Mouse (Mus musculus) hindbrain, embryonic 14.5 days (tissue): ENCODE data around the gene Rims1. TPM values are rescaled to one million over a fixed set of nuclear protein-coding genes. Genes with fewer than 3 reads are reported as not detected.

Experiments
- ATAC-seq: fragments of 200-750 bp; cut with Nextera tagmentation; 2 replicates; pipeline ENCODE4 v1.8.0; 2017; ENCODE audit warnings: moderate number of reproducible peaks, mild to moderate bottlenecking, moderate TSS enrichment, moderate library complexity; ENCODE audit not compliant: low FRiP score
- DNase-seq: peaks from one replicate; pipeline ENCODE4 v3.0.0-alpha.2; 2015; ENCODE audit warnings: low spot score
- H3K27ac ChIP-seq: fragments of 300-500 bp; sonication (generic); 2 replicates; pipeline ENCODE4 v1.5.1; 2014; ENCODE audit warnings: mild to moderate bottlenecking, moderate library complexity
- H3K27me3 ChIP-seq: fragments of 300-500 bp; sonication (generic); 2 replicates; pipeline ENCODE4 v1.6.1; 2014; ENCODE audit warnings: mild to moderate bottlenecking, low read length, mixed read lengths; ENCODE audit not compliant: control insufficient read depth, insufficient read depth
- H3K36me3 ChIP-seq: fragments of 300-500 bp; sonication (generic); replicated peaks from 2 replicates; pipeline ENCODE4 v1.6.1; 2014; ENCODE audit not compliant: control insufficient read depth, insufficient read depth
- H3K4me1 ChIP-seq: fragments of 300-500 bp; sonication (generic); replicated peaks from 2 replicates; pipeline ENCODE4 v1.6.1; 2014; ENCODE audit warnings: antibody characterized with exemption, low read length, mixed read lengths; ENCODE audit not compliant: control insufficient read depth, insufficient read depth
- H3K4me2 ChIP-seq: fragments of 300-500 bp; sonication (generic); replicated peaks from 2 replicates; pipeline ENCODE4 v1.6.1; 2014; ENCODE audit warnings: mild to moderate bottlenecking, moderate library complexity
- H3K4me3 ChIP-seq: fragments of 300-500 bp; sonication (generic); replicated peaks from 2 replicates; pipeline ENCODE4 v1.5.1; 2014; ENCODE audit warnings: mild to moderate bottlenecking, low read length
- H3K9ac ChIP-seq: fragments of 300-500 bp; sonication (generic); 2 replicates; pipeline ENCODE4 v1.6.1; 2014
- H3K9me3 ChIP-seq: fragments of 300-500 bp; sonication (generic); 2 replicates; pipeline ENCODE4 v1.6.1; 2016; ENCODE audit warnings: low read length; ENCODE audit not compliant: control insufficient read depth
- WGBS: fragments of 180-500 bp; shearing (Covaris S2); extraction: QIAGEN DNeasy Blood & Tissue Kit; methylation state at CpG from one replicate; pipeline ENCODE4 v1.1.7; 2014; 5-methylcytosine and 5-hydroxymethylcytosine counted together
- polyA plus RNA-seq: library from polyadenylated mRNA; unstranded; fragments of >200 nt; fragmentation: Nextera tagmentation; extraction: Ambion mirVana; gene quantifications from 2 replicates; pipeline ENCODE4 v1.2.1, GENCODE M21; 2014

Gene Rims1
- polyA plus RNA-seq, 1 experiment from 2014 or later, result 24.5 TPM

DNA sequence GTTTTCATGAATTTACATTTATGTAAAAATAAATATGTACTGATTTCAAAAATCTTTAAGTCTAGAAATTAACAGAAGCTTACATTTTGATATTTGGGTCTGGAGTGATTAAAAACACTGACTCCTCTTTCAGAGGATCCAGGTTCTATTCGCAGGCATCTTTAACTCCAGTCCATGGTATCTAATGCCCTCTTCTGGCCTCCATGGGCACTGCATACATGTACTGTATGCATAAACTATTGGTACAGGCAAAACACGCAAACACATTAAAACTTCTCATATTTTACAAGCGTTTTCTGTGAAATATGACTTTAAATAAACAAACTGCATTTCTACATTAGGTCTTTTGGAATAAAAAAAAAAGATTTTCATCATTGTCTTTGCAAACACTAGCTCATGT is 419.4 kb downstream of the Rims1 start:
- Histone ChIP-seq H3K27me3 (no peaks in the 10 kb centered on the region), H3K4me3 (no peak overlapping the region), H3K4me2 (no peak overlapping the region), H3K4me1 (no peaks in the 10 kb centered on the region), H3K36me3 (no peaks in the 10 kb centered on the region), H3K9ac (no peak overlapping the region), H3K27ac (no peak overlapping the region), H3K9me3 (no peaks in the 10 kb centered on the region)
- ATAC-seq, result no peak
- DNase-seq, result no peak
- WGBS, result 73% methylated on average over 3 of the region's 3 CpGs

DNA sequence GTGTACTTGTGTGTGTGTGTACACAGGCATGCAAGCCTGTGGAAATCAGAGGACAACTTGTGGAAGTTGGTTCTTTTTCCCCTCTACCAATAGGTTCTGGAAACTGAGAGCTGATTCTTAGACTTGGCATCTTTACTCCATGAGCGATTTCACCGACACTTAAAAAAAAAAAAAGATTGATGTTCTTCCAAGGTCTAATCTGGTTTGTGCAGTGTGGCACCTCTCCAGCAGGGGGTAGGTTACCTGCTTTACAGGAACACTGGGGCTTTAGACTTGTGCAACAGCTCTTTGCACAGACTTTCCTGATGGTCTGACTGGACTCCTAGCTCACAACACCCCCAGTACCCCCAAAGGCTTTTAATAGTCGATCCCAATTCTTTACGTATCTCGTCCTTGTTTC is 428.1 kb downstream of the Rims1 start:
- Histone ChIP-seq H3K9me3 (no peaks in the 10 kb centered on the region), H3K4me3 (no peak overlapping the region), H3K4me2 (no peak overlapping the region), H3K36me3 (no peaks in the 10 kb centered on the region; the same call in 1 of the 2 replicates), H3K4me1 (no peaks in the 10 kb centered on the region), H3K9ac (no peak overlapping the region), H3K27ac (no peak overlapping the region), H3K27me3 (no peaks in the 10 kb centered on the region)
- ATAC-seq (no peak), DNase-seq (no peak)
- 73% methylated on average over 5 of the region's 5 CpGs for WGBS

DNA sequence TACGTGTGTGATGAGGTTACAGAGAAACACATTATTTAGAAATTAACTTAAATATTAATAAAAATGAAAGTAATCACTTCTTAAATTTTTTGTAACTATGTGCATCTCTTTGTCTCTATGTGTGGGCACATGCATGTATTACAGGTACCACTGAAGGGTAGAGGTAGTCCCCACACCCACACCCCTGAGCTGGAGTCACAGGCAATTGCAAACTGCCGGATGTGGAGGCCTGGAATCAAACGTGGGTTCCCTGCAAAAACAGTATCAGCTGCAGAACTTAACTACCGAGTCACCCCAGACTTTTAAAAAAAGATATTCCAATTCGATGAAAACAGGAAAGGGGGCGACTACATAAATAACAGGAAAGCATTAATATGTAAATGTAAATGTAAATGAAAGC is 428.7 kb downstream of the Rims1 start:
- ATAC-seq, result no peak
- Histone ChIP-seq H3K4me1 (no peaks in the 10 kb centered on the region), H3K4me2 (no peak overlapping the region), H3K27ac (no peak overlapping the region), H3K4me3 (no peak overlapping the region), H3K9me3 (no peaks in the 10 kb centered on the region), H3K9ac (no peak overlapping the region), H3K36me3 (peaks cover 3% of the 10 kb centered on the region; the same call in 1 of the 2 replicates), H3K27me3 (no peaks in the 10 kb centered on the region)
- no peak for DNase-seq
- WGBS, result 36% methylated on average over 6 of the region's 6 CpGs

DNA sequence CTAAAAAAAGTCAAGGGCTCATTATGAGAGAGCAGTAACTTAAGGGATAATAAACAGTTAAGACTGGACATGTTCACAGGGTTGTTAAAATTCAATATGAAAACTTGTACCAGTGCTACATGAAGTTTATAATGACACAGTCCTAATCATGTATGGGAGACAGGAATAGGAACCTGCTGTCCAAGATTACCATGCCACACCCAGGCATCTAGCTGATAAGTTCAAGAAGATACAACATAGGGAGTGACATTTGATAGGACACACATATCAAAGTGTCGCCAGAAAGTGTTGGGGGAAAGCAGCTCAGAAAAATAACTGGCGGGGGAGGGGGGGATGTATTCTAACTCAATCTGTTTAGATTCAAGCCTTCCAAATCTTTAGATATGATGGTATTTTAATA is 449.6 kb downstream of the Rims1 start:
- H3K27me3 ChIP-seq, result no peaks in the 10 kb centered on the region

DNA sequence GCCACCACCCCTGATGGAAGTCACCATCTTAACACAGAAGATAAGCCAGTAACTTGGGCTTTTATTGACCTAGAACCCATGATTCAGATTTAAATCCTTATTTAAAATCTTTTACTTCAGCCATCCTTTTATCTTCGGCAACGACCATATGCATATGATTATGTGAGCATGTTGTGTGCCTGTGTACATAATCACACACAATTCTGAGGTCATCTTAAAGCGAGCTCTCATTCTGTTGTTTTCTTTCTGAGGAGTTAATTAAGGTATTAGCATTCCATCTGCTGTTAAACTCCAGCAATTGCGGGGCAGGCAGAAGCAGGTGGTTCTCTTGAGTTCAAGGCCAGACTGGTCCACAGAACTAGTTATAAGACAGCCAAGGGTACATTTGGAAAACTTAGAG is 452.1 kb downstream of the Rims1 start:
- no peak overlapping the region for H3K4me2 ChIP-seq
- H3K9ac ChIP-seq, result no peak overlapping the region
- no peaks in the 10 kb centered on the region for H3K4me1 ChIP-seq
- DNase-seq (no peak), ATAC-seq (no peak)
- WGBS, result 75% methylated on average over 4 of the region's 4 CpGs
- H3K36me3 ChIP-seq, result no peaks in the 10 kb centered on the region
- H3K27me3 ChIP-seq, result no peaks in the 10 kb centered on the region
- no peak overlapping the region for H3K4me3 ChIP-seq
- no peaks in the 10 kb centered on the region for H3K9me3 ChIP-seq
- no peak overlapping the region for H3K27ac ChIP-seq

More for the DNA sequence above, 449.6 kb downstream of the Rims1 start:
- DNase-seq (no peak), ATAC-seq (no peak)
- no peak overlapping the region for H3K9ac ChIP-seq
- no peak overlapping the region for H3K27ac ChIP-seq
- no peaks in the 10 kb centered on the region for H3K4me1 ChIP-seq
- 91% methylated on average over 2 of the region's 2 CpGs for WGBS
- H3K4me2 ChIP-seq, result no peak overlapping the region
- H3K36me3 ChIP-seq, result no peaks in the 10 kb centered on the region
- H3K9me3 ChIP-seq, result no peaks in the 10 kb centered on the region
- H3K4me3 ChIP-seq, result no peak overlapping the region

DNA sequence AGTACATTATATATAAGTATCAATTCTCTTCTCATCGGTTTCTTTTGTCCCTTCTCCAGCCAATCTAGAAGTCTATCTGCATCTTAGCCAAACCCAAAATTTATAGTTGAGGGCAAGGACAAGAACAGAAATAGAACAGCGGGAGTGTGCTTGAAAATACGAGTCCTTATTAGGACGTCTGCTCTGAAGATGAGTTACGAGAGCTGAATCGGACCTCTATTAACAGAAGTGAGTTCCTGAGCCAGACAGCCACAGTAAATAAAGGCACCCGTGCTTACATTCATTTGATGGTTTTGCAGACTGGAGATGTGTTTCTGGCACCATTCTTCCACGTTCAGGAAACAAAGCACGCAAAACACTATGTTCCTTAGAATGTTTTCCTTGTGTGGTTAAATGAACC is 466.9 kb downstream of the Rims1 start:
- Histone ChIP-seq H3K4me3 (no peak overlapping the region), H3K36me3 (no peaks in the 10 kb centered on the region), H3K4me1 (no peaks in the 10 kb centered on the region), H3K27me3 (no peaks in the 10 kb centered on the region), H3K4me2 (no peak overlapping the region), H3K9me3 (no peaks in the 10 kb centered on the region), H3K27ac (no peak overlapping the region), H3K9ac (no peak overlapping the region)
- no peak for DNase-seq
- WGBS, result 80% methylated on average over 9 of the region's 9 CpGs
- ATAC-seq, result no peak

DNA sequence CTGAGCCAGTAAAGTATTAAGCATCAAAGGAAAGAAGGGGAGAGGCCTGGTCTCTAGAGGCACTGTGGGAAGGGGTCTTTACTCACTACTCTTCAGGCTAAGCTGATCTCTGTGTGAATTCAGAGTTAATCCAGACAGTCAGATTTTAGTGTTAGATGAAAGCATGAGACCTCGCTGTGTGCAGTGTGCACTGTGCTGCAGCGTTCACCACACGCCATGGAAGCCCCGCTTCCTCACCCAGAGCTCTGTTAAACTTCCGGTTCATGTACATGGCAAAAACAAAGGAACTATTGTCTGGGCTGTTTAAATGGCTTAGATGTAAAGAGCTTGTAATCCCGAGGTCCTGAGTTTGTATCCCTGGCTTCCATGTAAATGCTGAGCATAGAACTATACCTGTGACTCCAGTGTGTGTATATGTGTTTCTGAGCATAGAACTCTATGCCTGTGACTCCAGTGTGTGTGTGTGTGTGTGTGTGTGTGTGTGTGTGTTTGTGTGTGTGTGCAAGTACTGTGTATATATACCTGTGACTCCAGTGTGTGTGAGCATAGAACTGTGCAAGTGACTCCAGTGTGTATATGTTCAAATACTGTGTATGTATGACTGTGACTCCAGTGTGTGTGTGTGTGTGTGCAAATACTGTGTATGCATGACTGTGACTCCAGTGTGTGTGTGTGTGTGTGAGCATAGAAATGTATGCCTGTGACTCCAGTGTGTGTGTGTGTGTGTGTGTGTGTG is 484.7 kb downstream of the Rims1 start:
- no peak overlapping the region for H3K27ac ChIP-seq
- no peaks in the 10 kb centered on the region for H3K27me3 ChIP-seq
- no peak overlapping the region for H3K4me3 ChIP-seq
- ATAC-seq (0 out of 2 replicates have a peak, but pooled peaks have one; percentile 51), DNase-seq (no peak)
- 54% methylated on average over 6 of the region's 6 CpGs for WGBS
- no peaks in the 10 kb centered on the region for H3K4me1 ChIP-seq
- no peak overlapping the region for H3K4me2 ChIP-seq
- no peak overlapping the region for H3K9ac ChIP-seq
- H3K9me3 ChIP-seq, result no peaks in the 10 kb centered on the region
- no peaks in the 10 kb centered on the region for H3K36me3 ChIP-seq

DNA sequence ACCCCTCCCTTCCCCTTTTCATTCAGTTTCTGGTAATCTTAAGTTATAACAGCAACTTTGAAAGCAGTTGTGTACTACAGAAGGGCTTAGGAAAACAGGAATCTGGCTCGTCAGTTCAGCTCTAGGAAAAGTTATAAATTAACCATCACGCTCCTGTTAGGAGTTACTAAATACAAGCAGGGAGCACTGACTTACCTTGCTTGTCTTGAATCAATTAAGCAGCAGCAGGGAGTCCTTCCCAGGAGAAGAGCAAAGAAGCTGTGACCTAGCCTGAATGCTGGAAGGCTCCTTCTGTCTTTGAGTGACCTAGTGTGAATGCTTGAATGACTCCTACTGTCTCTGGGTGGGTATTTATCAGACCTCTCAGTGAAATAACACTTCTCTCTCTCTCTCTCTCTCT is 490.3 kb downstream of the Rims1 start:
- no peak for ATAC-seq

DNA sequence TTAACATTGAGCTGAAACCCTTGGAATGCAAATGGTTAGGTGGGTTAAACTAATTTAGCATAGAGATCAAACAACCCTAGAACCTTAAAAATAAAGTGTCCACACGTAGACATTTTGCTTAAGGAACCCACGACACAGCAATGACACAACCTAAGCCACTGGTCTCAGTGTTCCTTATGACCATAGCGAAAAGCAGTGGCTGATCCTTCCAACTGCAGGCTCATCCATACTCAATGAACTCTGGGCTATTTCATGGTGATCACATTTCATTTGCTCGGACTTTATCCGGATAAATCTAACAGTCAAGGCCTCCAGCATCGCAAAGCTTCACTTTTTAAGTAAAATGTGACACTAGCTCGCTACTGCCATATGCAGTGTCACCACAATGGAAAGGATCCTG is 494.3 kb downstream of the Rims1 start:
- 81% methylated on average over 7 of the region's 7 CpGs for WGBS
- Histone ChIP-seq H3K9ac (no peak overlapping the region), H3K36me3 (no peaks in the 10 kb centered on the region), H3K27ac (no peak overlapping the region), H3K9me3 (no peaks in the 10 kb centered on the region), H3K27me3 (no peaks in the 10 kb centered on the region), H3K4me3 (no peak overlapping the region), H3K4me1 (no peaks in the 10 kb centered on the region), H3K4me2 (no peak overlapping the region)
- ATAC-seq, result no peak
- DNase-seq, result no peak

More for the DNA sequence above, 490.3 kb downstream of the Rims1 start:
- H3K27ac ChIP-seq, result no peak overlapping the region
- WGBS, result 18% methylated on average over 2 of the region's 2 CpGs
- no peaks in the 10 kb centered on the region for H3K9me3 ChIP-seq
- H3K27me3 ChIP-seq, result no peaks in the 10 kb centered on the region
- no peak overlapping the region for H3K9ac ChIP-seq
- H3K4me1 ChIP-seq, result no peaks in the 10 kb centered on the region
- no peak overlapping the region for H3K4me3 ChIP-seq
- H3K4me2 ChIP-seq, result no peak overlapping the region
- no peaks in the 10 kb centered on the region for H3K36me3 ChIP-seq
- no peak for DNase-seq

DNA sequence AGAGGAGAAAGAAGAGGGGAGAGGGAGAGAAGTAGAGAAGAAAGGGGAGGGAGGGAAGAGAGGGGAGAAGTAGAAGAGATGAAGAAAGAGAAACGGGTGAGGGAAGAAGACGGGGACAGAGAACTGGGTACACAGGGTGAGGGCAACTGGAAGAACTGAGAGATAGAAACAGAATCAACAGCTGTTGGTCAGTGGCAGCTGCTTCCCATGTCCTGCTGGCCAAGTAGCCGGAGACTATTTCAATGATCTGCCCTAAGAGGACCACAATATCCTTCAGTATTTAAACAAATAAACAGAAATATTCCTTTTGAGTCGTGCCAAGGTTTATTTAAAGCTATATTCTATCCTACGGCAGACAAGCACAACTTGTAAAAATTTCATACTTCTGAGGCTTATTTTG is 499.3 kb downstream of the Rims1 start:
- ATAC-seq (no peak), DNase-seq (no peak)
- WGBS, result 88% methylated on average over 5 of the region's 5 CpGs
- Histone ChIP-seq H3K27ac (no peak overlapping the region), H3K4me3 (no peak overlapping the region), H3K9me3 (no peaks in the 10 kb centered on the region), H3K4me2 (no peak overlapping the region), H3K9ac (no peak overlapping the region), H3K27me3 (no peaks in the 10 kb centered on the region), H3K36me3 (no peaks in the 10 kb centered on the region), H3K4me1 (no peaks in the 10 kb centered on the region)
